Mouse (Mus musculus) heart, postnatal 10 days (tissue): ENCODE measurements around the gene Sergef. TPM values are rescaled to one million over a fixed set of nuclear protein-coding genes. Genes with fewer than 3 reads are reported as not detected.

Source experiments
- DNase-seq, 2 experiments: peaks; one replicate each; pipeline ENCODE4 v3.0.0; 2021
- intact Hi-C: fragments of 180-260 bp; cut with DNase I; formaldehyde crosslinking; loops from one replicate; pipeline ENCODE4 v1.15.1; 2025
- total RNA-seq, 2 experiments: library from RNA; stranded (reverse); gene quantifications; 2 replicates each; pipeline ENCODE4 v1.2.3; 2021

Gene Sergef
- total RNA-seq, 2 experiments from 2014 or later, result 5.6 to 6.5 TPM

DNA sequence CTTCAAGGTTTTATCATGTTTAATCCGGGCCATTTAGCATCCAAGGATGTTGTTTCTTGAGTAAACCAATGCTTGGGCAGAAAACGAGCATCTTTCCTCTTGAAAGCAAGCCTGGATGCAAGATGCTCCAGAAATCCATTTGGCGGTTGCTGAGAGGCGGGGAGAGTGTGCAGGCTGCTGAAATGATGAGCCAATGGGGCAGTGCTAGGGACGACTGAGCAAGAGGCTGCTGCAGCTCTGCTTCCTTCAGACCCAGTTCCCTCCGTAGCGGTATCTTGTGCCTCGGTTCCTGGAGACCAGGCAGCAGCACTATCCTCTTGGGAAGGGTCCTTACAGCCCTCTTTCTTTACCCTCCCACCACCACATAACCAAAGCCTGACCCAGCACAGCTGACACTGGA, 177.3 kb downstream of the Sergef start:
- no peak for DNase-seq
- intact Hi-C loops, result no loop called here

- intact Hi-C loops, result no loop called here
- no peak for DNase-seq
These were observed 179.9 kb downstream of the Sergef start for GRCm38 (mm10) chr7:46459605-46460245.

DNA sequence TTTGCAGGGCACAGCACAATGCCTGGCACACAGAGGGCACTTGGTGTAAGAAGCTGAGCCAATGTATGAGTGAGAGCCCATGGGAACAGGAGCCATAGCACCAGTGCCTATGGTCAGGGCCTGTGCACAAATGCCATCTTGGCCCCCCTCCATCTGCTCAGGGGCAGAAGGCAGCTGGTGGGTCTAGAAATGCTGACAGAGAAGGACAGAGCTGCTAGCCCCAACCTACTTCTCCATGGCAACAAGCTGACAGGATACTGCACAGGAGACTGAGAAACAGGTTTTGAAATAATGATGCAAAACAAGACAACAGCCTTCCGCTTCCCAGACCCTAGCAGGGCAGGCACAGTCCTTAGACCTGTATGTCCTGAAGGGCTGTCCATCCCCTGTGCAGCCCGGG, 180.4 kb downstream of the Sergef start:
- no peak for DNase-seq
- intact Hi-C loops, result no loop called here

DNA sequence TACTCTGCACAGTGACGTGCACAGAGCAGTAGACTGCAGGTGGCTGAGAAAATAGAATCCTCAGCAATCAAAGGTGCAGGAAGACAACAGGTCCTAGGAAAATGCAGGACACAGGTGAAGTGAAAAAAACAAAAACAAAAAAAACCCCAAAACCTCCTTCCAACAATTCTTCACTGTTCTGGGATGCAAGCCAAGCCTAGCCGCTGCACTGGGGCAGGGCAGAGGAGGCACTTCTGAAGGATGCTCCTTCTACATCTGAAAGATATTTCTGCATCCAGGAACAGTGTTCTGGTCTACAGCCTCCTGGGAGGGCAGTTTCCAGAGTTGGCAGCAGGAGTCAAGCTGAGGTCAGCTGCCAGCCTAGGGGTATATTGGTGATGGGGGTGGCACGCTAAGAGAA, 181.7 kb downstream of the Sergef start:
- DNase-seq, result no peak
- intact Hi-C loops, result no loop called here

- no peak for DNase-seq
- intact Hi-C loops, result no loop called here
These were observed 185.5 kb downstream of the Sergef start for GRCm38 (mm10) chr7:46453930-46454679.

GRCm38 (mm10) chr7:46448922-46449645, 190.5 kb downstream of the Sergef start:
- DNase-seq, result peak; percentile 16 to 25
- intact Hi-C loops, result no loop called here

- no peak for DNase-seq
- intact Hi-C loops, result no loop called here
These were observed 192.0 kb downstream of the Sergef start for GRCm38 (mm10) chr7:46447473-46448165.

DNA sequence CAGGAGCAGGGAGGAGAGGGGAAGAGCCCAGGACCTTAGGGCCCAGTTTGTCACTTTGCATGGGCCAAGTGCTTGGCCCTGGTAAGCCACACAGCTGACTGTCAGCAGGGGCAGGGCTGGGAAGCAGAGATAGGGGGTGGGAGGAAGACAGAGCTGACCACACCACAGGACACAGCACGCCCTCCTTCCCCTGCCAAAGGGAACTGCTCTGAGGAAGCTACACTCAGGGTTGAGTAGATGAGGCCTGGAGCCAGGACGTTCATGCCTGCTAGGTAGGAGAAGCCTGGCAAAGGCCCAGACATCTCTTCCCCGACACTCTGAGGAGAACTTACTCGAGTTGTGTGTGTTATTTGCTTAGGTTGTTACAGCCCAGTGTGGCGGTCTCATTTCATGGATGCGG, 193.7 kb downstream of the Sergef start:
- intact Hi-C loops, result no loop called here
- DNase-seq, result peak; percentile 9 to 11

DNA sequence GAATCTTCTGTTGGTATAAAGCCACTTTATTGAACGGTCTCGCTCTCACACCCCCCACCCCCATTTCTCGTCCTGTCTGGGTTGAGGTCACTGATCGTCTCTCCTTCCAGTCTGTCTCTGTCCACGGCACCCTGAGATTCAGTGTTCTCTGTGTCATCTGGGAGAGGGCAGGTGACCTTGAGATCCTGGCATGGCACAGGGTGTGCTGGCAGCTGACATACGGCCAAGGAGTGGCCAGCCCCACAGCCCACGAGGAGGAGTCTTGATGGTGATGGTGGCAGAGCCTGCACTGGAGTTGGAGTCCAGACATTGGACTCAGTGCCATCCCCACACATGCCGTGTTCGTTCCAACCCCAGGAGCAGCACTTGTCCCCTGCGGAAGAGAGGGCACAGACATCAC, 196.4 kb downstream of the Sergef start:
- intact Hi-C loops, result no loop called here
- peak; percentile 5 to 7 for DNase-seq

DNA sequence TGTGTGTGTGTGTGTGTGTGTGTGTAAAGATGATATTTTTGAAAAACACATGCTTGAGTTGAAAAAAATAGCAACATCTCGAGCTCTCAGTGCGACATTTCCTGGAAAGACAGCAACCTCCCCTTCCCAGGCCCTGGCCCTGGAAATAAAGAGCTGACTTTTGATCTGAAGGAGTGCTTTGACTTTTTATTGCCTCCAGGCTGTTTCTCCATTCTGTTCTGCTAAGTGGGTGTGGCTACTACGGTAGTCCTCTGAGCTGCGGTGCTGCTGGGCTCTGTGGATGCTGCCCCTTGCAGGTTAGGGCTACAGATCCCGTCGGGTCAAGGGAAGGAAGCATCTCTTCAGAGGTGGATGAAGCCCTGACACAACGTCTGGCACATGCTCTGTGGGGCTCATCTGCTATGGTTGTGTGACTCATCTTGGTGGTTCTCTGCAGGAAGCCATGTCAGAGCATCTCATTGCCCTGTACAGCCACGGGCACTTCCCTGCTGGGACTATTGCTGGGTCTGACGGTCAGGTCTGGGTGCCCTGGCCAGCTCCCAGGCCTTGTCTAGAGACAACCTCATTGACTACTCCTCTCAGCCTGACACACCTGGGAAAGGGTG, 201.0 kb downstream of the Sergef start:
- no peak for DNase-seq
- intact Hi-C loops, result no loop called here

DNA sequence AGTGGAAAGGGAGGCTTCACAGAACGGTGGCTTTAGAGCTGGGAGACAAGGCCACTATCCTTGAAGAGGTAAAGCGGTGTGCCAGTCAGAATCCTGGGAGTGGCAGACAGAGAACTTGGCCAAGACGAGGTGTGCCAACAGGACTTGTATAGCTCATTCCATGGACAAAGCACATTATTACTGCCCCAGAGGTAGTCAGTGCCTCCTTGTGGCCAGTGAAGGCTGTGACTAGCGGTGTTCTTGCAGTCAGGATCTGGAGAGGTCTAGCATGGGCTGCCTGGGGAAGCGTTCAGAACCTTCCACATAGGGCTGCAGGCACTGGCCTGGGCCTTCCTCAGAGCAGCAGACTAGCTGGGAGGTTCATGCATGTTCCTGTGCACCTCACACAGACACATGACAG, 203.8 kb downstream of the Sergef start:
- DNase-seq, result no peak
- intact Hi-C loops, result no loop called here

DNA sequence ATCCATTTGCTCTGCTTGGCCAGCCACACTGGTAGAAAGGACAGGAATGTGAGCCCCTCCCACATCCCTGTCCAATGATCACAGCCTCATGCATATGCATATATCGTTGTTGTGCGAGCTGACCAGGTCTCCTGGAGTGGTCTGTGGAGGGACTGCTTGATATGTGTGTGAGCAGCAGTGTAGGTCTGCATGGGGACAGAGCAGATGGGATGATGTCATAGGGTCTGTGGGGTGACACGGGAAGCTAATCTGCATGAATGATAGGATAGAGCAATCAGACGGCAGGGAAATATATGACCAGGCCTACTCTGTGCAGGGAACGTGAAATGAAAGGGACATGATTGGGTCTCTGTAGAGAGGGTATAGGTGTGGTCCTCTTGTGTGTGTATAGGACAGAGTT, 205.7 kb downstream of the Sergef start:
- intact Hi-C loops, result no loop called here
- no peak for DNase-seq

DNA sequence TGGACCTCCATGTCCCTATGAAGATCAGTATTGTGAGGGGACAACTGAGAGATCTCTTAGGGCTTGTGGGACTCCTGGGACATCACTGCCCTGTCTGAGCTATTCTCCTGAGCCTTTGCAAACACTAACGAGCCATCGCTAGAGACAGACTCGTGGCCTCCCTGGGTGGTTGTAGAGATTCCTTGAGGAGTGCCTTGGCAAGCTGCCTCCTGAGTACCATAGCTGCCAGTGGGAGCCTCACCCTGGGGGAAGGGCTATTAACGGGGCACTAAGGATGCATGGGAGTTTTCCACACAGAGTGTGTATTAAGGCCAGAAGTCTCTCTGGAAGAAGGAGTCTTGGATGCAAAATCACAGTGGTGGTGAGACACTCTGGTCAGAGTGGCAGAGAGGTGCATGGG, 214.6 kb downstream of the Sergef start:
- intact Hi-C loops, result no loop called here
- DNase-seq, result no peak

GRCm38 (mm10) chr7:46423951-46424350, 215.7 kb downstream of the Sergef start:
- intact Hi-C loops, result no loop called here
- DNase-seq, result no peak

DNA sequence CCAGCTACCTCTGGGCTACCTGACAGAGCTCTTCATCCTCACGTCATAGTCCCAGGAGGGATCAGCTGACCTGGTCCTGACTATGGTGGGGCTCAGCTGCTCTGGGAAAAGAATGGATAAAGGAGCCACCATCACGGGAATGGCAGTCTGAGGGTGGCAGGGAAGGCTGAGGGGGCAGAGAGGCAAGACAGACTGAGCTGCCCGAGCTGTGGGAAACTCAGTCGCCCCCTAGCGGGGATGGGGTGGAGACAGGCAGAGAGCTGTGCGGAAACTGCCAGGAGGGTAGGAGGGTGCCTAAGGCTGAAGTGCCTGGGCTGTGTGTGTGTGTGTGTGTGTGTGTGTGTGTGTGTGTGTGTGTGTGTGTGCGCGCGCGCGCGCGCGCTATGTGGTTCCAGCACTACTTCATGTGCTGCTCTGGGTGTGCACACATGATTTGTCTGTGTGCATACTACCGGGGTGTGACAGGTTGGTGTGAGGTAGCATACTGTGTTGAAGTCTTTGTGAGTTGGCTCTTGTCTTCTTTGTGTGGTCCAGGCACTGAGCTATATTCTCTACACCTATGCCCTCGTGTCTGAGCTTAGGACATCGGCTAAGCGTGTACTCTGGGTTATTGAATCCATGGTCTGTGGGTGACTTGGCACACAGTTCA, 216.7 kb downstream of the Sergef start:
- DNase-seq, result peak; percentile 17 to 51
- intact Hi-C loops, result no loop called here

DNA sequence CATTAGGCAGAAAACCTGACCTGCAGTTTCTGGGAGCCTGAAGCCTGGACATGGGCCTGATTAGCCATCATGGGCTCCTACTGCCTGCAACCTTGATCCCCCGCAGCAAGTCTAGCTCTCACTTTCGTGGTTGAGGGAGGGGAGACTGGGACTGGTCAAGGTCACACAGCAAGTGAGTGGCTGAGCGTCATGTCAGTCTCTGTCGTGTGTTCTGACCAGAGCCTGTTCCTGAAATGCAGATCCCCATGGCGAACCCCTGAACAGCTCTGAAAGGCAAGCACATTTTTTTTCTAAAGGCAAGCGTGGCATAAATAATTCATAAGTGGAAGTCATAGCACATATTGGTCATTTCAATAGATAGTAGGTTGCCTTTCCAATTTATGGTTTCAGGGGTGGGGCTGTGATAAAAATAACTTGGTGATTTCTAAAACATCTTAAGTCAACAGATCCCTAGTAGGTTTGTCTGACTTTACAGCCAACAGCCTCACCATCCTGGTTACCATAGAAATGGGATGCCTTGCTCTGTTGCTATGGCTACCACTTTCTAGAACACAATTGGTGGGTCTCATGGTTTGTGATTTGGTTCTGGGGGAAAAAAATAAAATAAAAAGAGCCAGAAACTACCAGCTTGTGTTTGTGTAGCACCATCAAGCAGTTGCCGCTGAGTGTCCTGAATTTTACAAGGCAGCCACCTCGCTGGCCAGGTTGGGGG, 217.4 kb downstream of the Sergef start:
- intact Hi-C loops, result no loop called here
- DNase-seq, result no peak

GRCm38 (mm10) chr7:46421535-46421934, 218.1 kb downstream of the Sergef start:
- no peak for DNase-seq
- intact Hi-C loops, result no loop called here

DNA sequence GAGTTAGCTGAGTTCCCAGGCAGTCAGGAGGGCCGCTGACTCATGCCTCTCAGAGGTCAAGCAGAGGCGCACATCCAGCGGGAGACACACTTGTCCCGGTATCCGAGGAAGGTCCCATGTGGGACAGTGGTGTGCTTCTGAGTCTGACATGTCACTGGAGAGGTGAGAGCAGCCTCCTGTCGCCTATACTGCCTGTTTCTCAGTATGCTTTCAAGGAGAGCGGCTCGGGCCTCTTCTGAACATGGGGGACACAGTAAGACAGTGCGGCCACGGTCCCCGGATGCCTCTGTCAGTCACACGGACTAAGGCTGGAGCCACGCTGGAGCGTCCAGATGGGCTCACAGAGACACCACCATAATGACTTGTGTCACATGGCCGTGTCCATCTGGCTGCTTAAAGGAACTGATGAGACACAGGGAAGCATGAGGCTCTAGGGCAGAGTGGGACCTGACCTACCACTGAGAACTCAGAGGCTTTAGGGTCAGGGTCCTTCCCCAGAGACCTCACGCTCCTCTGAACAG, 221.4 kb downstream of the Sergef start:
- DNase-seq, result no peak
- intact Hi-C loops, result no loop called here

DNA sequence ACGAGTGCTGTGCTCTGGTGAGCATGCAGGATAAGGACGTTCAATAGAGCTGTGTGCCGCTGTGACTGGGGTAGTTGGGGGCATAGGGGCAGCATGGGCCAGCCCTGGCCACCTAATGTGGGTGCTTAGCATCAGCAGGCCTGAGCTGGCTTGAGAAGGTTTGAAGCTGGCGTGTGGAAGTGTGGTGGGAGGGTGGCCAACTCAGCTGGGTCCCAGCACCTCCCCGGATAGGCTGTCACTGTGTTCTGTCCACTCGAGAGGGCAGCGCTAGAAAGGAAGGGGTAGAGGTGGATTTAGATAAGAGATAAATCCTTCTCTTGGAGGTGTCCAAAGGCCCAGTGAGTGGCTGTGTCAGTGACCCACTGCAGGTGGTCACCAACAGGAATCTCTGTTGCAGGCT, 222.1 kb downstream of the Sergef start:
- intact Hi-C loops, result no loop called here
- DNase-seq, result no peak
